Mouse (Mus musculus): ENCODE measurements around the gene Trrap. TPM values are rescaled to one million over a fixed set of nuclear protein-coding genes. Genes with fewer than 3 reads are reported as not detected.

Trrap gene
- total and polyA plus RNA-seq, 3 experiments = 18.2 to 77.0 (median 55.0) TPM

- no peak overlapping the region for H3K4me3 ChIP-seq (replicated peaks in 1 of 3; ENCODE audit: low read depth in 2 of 3, low read length in 2 of 3, poor library complexity in 1 of 3)
- no peaks in the 10 kb centered on the region for H3K4me1 ChIP-seq (ENCODE audit: control insufficient read depth in 1 of 2, insufficient read depth in 2 of 2)
- dilution Hi-C loops (cut with MboI; ENCODE audit: extremely low pct_ligation_motif_present, extremely low pct_unique_long_range_greater_than_20kb, low sequenced_read_pairs) (no loop called here), in situ Hi-C loops (cut with MboI; ENCODE audit: low pct_ligation_motif_present, low pct_unique_long_range_greater_than_20kb, low sequenced_read_pairs) (no loop called here)
- no peak overlapping the region for H3K4me2 ChIP-seq (ENCODE audit: insufficient read depth, low read depth, poor library complexity, severe bottlenecking)
- no peak for TF ChIP-seq TCF12 (IDR thresholded peaks at IDR 0.05; ENCODE audit: low read depth, low read length)
- peak in 1 of 2 experiments; percentile 34; a peak in 2 of 4 replicates for TF ChIP-seq CTCF (conservative IDR thresholded peaks at IDR 0.05 in 1 of 2, IDR thresholded peaks at IDR 0.05 in 1 of 2; ENCODE audit: low read depth in 2 of 2, low read length in 2 of 2)
- peak; percentile 11; the same call in 1 of the 2 replicates for TF ChIP-seq SMC3 (IDR thresholded peaks at IDR 0.05; ENCODE audit: low read depth, low read length)
- H3K27ac ChIP-seq (ENCODE audit: insufficient read depth, low read depth) = no peak overlapping the region
- no peaks in the 10 kb centered on the region for H3K9me3 ChIP-seq (replicated peaks; ENCODE audit: low read length)
- no peaks in the 10 kb centered on the region for H3K36me3 ChIP-seq (replicated peaks in 1 of 2; ENCODE audit: control insufficient read depth in 1 of 2, insufficient read depth in 1 of 2, low read length in 1 of 2)
- no peaks in the 10 kb centered on the region for H3K79me2 ChIP-seq (replicated peaks; ENCODE audit: control insufficient read depth, extremely low read depth, insufficient read depth, poor library complexity, severe bottlenecking)
- DNase-seq (ENCODE audit: extremely low read depth) = no peak
- H3K9ac ChIP-seq (ENCODE audit: insufficient read depth, low read depth) = no peak overlapping the region
- H3K27me3 ChIP-seq (replicated peaks) = no peaks in the 10 kb centered on the region
These were observed 99.4 kb downstream of the Trrap start for GRCm38 (mm10) chr5:144866923-144867322.

DNA sequence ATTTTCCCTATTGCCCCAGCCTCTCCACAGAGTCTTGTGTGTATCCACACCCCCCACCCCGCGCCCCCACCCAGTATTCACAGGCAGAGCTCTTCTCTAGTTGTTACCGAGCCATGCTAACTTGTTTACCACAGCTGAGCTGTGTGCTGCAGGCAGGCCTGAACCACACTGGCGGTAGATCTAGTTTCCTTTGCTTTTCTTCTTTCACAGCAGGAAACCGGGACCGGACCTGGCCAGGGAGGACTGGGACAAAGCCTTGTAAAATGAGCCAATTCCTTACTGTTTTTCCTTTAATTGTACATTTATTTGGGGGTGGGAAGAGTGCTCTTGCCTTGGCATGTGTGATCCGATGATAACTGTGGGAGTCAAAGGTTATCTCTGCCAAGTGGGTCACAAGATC lies 101.9 kb downstream of the Trrap start:
- Histone ChIP-seq H3K27ac (ENCODE audit: insufficient read depth, low read depth) (no peak overlapping the region), H3K9ac (ENCODE audit: insufficient read depth, low read depth) (no peak overlapping the region), H3K27me3 (replicated peaks) (no peaks in the 10 kb centered on the region), H3K36me3 (replicated peaks in 1 of 2; ENCODE audit: control insufficient read depth in 1 of 2, insufficient read depth in 1 of 2, low read length in 1 of 2) (no peaks in the 10 kb centered on the region), H3K4me1 (ENCODE audit: control insufficient read depth in 1 of 2, insufficient read depth in 2 of 2) (no peaks in the 10 kb centered on the region), H3K4me3 (replicated peaks in 1 of 3; ENCODE audit: low read depth in 2 of 3, low read length in 2 of 3, poor library complexity in 1 of 3) (no peak overlapping the region), H3K79me2 (replicated peaks; ENCODE audit: control insufficient read depth, extremely low read depth, insufficient read depth, poor library complexity, severe bottlenecking) (no peaks in the 10 kb centered on the region), H3K9me3 (replicated peaks; ENCODE audit: low read length) (no peaks in the 10 kb centered on the region), H3K4me2 (ENCODE audit: insufficient read depth, low read depth, poor library complexity, severe bottlenecking) (no peak overlapping the region)
- dilution Hi-C loops (cut with MboI; ENCODE audit: extremely low pct_ligation_motif_present, extremely low pct_unique_long_range_greater_than_20kb, low sequenced_read_pairs) = no loop called here
- no peak for DNase-seq (ENCODE audit: extremely low read depth)
- in situ Hi-C loops (cut with MboI; ENCODE audit: low pct_ligation_motif_present, low pct_unique_long_range_greater_than_20kb, low sequenced_read_pairs) = no loop called here
- TF ChIP-seq MAZ (IDR thresholded peaks at IDR 0.05; ENCODE audit: low read depth, low read length) (no peak), MAFK (IDR thresholded peaks at IDR 0.05; ENCODE audit: insufficient replicate concordance, low read length) (no peak), JUN (IDR thresholded peaks at IDR 0.05; ENCODE audit: insufficient read depth, low read depth, low read length) (no peak), CHD1 (IDR thresholded peaks at IDR 0.05; ENCODE audit: low read depth, low read length) (no peak), MXI1 (IDR thresholded peaks at IDR 0.05; ENCODE audit: low read depth, low read length) (no peak), EP300 (IDR thresholded peaks at IDR 0.05; ENCODE audit: low read length) (no peak), USF2 (conservative IDR thresholded peaks at IDR 0.05; ENCODE audit: low read depth, low read length) (no peak), USF1 (IDR thresholded peaks at IDR 0.05; ENCODE audit: low read depth, low read length) (no peak)

DNA sequence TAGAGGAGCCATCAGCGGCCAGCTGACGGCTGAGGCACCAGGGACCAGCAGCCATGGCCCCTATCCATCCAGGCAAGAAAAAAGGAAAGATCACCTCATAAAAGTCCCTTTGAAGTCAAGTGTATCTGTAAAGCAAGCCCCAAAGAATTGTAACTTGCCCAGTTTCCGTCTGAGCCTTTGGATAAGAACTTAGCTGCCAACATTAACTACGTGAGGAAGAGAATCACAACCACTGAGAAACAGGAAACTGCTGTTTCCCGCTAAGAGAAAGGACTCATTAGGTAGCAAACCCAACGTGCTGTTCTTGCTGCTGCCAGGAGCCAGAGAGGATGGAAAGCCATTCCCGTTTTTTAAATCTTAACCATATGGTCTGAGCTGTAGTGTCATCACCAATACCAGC lies 103.2 kb downstream of the Trrap start:
- Histone ChIP-seq H3K9ac (ENCODE audit: insufficient read depth, low read depth) (no peak overlapping the region), H3K36me3 (replicated peaks in 1 of 2; ENCODE audit: control insufficient read depth in 1 of 2, insufficient read depth in 1 of 2, low read length in 1 of 2) (no peaks in the 10 kb centered on the region), H3K4me1 (ENCODE audit: control insufficient read depth in 1 of 2, insufficient read depth in 2 of 2) (no peaks in the 10 kb centered on the region), H3K4me2 (ENCODE audit: insufficient read depth, low read depth, poor library complexity, severe bottlenecking) (no peak overlapping the region), H3K4me3 (replicated peaks in 1 of 3; ENCODE audit: low read depth in 2 of 3, low read length in 2 of 3, poor library complexity in 1 of 3) (no peak overlapping the region), H3K9me3 (replicated peaks; ENCODE audit: low read length) (no peaks in the 10 kb centered on the region), H3K27me3 (replicated peaks) (no peaks in the 10 kb centered on the region), H3K27ac (ENCODE audit: insufficient read depth, low read depth) (no peak overlapping the region), H3K79me2 (replicated peaks; ENCODE audit: control insufficient read depth, extremely low read depth, insufficient read depth, poor library complexity, severe bottlenecking) (no peaks in the 10 kb centered on the region)
- dilution Hi-C loops (cut with MboI; ENCODE audit: extremely low pct_ligation_motif_present, extremely low pct_unique_long_range_greater_than_20kb, low sequenced_read_pairs) = no loop called here
- no peak for DNase-seq (ENCODE audit: extremely low read depth)
- in situ Hi-C loops (cut with MboI; ENCODE audit: low pct_ligation_motif_present, low pct_unique_long_range_greater_than_20kb, low sequenced_read_pairs) = no loop called here
- TF ChIP-seq MAFK (IDR thresholded peaks at IDR 0.05; ENCODE audit: insufficient replicate concordance, low read length) (no peak), JUN (IDR thresholded peaks at IDR 0.05; ENCODE audit: insufficient read depth, low read depth, low read length) (no peak)
